Mouse (Mus musculus) heart, adult 9 months (tissue): ENCODE results near the gene Mamld1.
A peak's percentile ranks its signal among the peaks of the same experiment; 100 is the strongest.
"Not testable (repeated sequence)": the region's sequence is repeated elsewhere in the genome, so short reads cannot be mapped to it uniquely, and the experiment has no call there.

Experiments
- DNase-seq, 2 experiments: peaks; one replicate each; pipeline ENCODE4 v3.0.0; 2022; ENCODE audit warnings: low spot score in 2 of 2

Gene Mamld1

GRCm38 (mm10) chrX:71049864-71050576 lies at the start of gene Mamld1:
TSS of gene Mamld1 (plus strand) at chrX:71050256.
- DNase-seq: peak; percentile 79 to 81

- no peak for DNase-seq
Observed at GRCm38 (mm10) chrX:71024718-71025117, 25.3 kb upstream of the Mamld1 start.

- DNase-seq: no peak
Observed at GRCm38 (mm10) chrX:71028007-71028406, 22.0 kb upstream of the Mamld1 start.

- not testable (repeated sequence) for DNase-seq
Observed at GRCm38 (mm10) chrX:71028976-71029375, 21.1 kb upstream of the Mamld1 start.

GRCm38 (mm10) chrX:71050677-71051311 lies 738 bp downstream of the Mamld1 start:
- peak in 1 of 2 experiments; percentile 15 for DNase-seq

- peak; percentile 21 to 24 for DNase-seq
Observed at GRCm38 (mm10) chrX:71051361-71052114, 1.5 kb downstream of the Mamld1 start.

- peak; percentile 61 to 74 for DNase-seq
Observed at GRCm38 (mm10) chrX:71052115-71052478, 2.0 kb downstream of the Mamld1 start.

- DNase-seq: peak; percentile 6 to 22
Observed at GRCm38 (mm10) chrX:71052481-71053216, 2.6 kb downstream of the Mamld1 start.

GRCm38 (mm10) chrX:71053246-71053645 lies 3.2 kb downstream of the Mamld1 start:
- no peak for DNase-seq

- no peak for DNase-seq
Observed at GRCm38 (mm10) chrX:71056968-71057367, 6.9 kb downstream of the Mamld1 start.

- DNase-seq: no peak
Observed at GRCm38 (mm10) chrX:71085092-71085807, 35.2 kb downstream of the Mamld1 start.

- DNase-seq: peak; percentile 14 to 21
Observed at GRCm38 (mm10) chrX:71087370-71088079, 37.5 kb downstream of the Mamld1 start.

- no peak for DNase-seq
Observed at GRCm38 (mm10) chrX:71088080-71088414, 38.0 kb downstream of the Mamld1 start.

GRCm38 (mm10) chrX:71105820-71106219 lies 55.8 kb downstream of the Mamld1 start:
- DNase-seq: peak; percentile 12 to 31

GRCm38 (mm10) chrX:71106392-71106791 lies 56.3 kb downstream of the Mamld1 start:
- peak; percentile 64 to 71 for DNase-seq

GRCm38 (mm10) chrX:71108056-71108735 lies 58.1 kb downstream of the Mamld1 start:
- DNase-seq: peak; percentile 41 to 43

- DNase-seq: peak in 1 of 2 experiments; percentile 18
Observed at GRCm38 (mm10) chrX:71110333-71110732, 60.3 kb downstream of the Mamld1 start.

GRCm38 (mm10) chrX:71122359-71123293 lies 72.6 kb downstream of the Mamld1 start:
- no peak for DNase-seq

- DNase-seq: no peak
Observed at GRCm38 (mm10) chrX:71125013-71125412, 75.0 kb downstream of the Mamld1 start.
